Mouse (Mus musculus): ENCODE measurements around the gene Cacna1a. TPM values are rescaled to one million over a fixed set of nuclear protein-coding genes. Genes with fewer than 3 reads are reported as not detected.
A peak's percentile ranks its signal among the peaks of the same experiment; 100 is the strongest.

Gene Cacna1a
- total RNA-seq, 2 experiments from 2014 or later: 230 to 263 TPM

GRCm38 (mm10) chr8:84391611-84392010 lies 3.4 kb downstream of the Cacna1a start:
- intact Hi-C loops (cut with DNase I): no loop called here
- no peak for DNase-seq (ENCODE audit: low spot score in 2 of 2)

GRCm38 (mm10) chr8:84395751-84396457 lies 7.7 kb downstream of the Cacna1a start:
- intact Hi-C loops (cut with DNase I): no loop called here
- DNase-seq (ENCODE audit: low spot score in 2 of 2): no peak

DNA sequence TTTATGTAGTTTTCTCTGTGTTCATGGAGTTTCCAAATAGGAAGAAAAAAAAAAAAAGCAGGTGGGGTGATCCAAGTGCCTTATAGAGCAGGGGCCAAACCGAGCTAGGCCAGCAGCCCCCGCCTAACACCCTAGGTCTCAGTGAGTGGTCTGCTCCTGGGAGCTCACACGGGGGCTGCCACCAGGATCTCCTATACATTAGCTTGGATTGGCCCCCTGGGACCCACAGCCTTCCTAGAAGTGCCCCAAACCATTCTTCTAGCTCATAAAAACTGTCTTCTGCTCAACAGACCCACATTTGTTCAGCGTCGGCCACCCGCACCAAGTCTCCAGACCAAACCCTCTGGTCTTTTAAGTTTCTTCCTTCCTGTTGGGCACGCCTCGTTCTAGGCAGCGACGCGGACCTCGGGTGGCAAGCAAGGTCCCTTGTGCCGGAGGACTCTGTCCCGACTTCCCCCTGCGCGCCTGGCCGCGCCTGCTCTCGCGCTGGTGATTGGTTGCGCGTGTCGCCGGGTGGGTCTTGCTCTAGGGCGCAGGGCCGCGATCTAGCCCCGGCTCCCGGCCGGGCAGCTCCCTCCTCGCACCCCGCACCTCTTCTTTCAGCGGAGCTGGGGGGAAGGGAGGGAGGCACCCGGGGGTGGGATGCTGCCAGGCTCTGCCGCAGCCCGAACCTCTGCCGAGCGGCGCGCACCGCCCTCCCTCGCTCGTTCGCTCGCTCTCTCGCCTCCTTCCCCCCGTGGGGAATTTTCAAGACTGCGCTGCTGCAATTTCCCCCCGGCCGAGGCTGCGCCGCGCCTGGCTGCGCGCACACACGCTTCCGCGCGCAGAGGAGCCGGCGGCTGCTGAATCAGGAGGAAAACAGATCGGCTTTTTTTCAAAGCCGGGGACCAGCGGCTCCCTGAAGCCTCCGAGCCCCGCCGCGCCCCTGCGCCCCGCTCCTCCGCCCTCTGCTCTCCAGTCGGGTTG lies 25.9 kb downstream of the Cacna1a start:
- DNase-seq (ENCODE audit: low spot score in 2 of 2): peak; percentile 69 to 80
- intact Hi-C loops (cut with DNase I): loop anchor here (2.0 kb wide), 3 partner anchors 15 to 107 kb away; no protein-coding TSS in a partner anchor

- intact Hi-C loops (cut with DNase I): loop anchor here (2.0 kb wide), 3 partner anchors 14 to 106 kb away; no protein-coding TSS in a partner anchor
Observed at GRCm38 (mm10) chr8:84414918-84415317, 26.7 kb downstream of the Cacna1a start.

GRCm38 (mm10) chr8:84415378-84415898 lies 27.2 kb downstream of the Cacna1a start:
- intact Hi-C loops (cut with DNase I): loop anchor here (2.0 kb wide), 3 partner anchors 13 to 105 kb away; no protein-coding TSS in a partner anchor
- DNase-seq (ENCODE audit: low spot score in 2 of 2): peak in 1 of 2 experiments; percentile 48

More at GRCm38 (mm10) chr8:84414918-84415317, 26.7 kb downstream of the Cacna1a start:
- no peak for DNase-seq (ENCODE audit: low spot score in 2 of 2)

- no peak for DNase-seq (ENCODE audit: low spot score in 2 of 2)
- intact Hi-C loops (cut with DNase I): loop anchor here (2.0 kb wide), 1 partner anchor 99 kb away; no protein-coding TSS in a partner anchor
Observed at GRCm38 (mm10) chr8:84416041-84416440, 27.8 kb downstream of the Cacna1a start.

DNA sequence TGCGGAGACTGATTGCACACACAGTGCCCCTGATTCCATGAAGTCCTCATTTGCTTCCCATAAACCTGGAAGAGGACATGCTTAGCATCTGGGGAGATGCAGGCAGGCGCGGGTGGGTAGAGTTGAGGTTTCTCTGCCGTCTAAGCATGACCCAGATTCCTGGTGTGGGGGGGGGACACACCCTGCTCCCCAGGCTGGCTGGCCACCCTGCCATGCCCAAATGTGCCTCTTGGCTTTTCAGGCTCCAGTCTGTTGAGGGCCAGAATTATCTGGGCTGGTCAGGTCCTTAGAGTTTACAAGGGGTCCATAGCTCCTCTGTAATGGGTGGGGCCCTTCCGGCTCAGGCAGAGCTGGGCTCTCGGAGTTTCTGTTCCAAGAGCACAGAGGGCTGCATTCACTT lies 28.7 kb downstream of the Cacna1a start:
- peak in 1 of 2 experiments; percentile 68 for DNase-seq (ENCODE audit: low spot score in 2 of 2)
- intact Hi-C loops (cut with DNase I): loop anchor here (2.0 kb wide), 1 partner anchor 98 kb away; no protein-coding TSS in a partner anchor

GRCm38 (mm10) chr8:84417840-84418239 lies 29.6 kb downstream of the Cacna1a start:
- intact Hi-C loops (cut with DNase I): loop anchor here (2.0 kb wide), 1 partner anchor 97 kb away; no protein-coding TSS in a partner anchor
- DNase-seq (ENCODE audit: low spot score in 2 of 2): peak in 1 of 2 experiments; percentile 54

GRCm38 (mm10) chr8:84424426-84424825 lies 36.2 kb downstream of the Cacna1a start:
- intact Hi-C loops (cut with DNase I): no loop called here
- no peak for DNase-seq (ENCODE audit: low spot score in 2 of 2)

GRCm38 (mm10) chr8:84426087-84426486 lies 37.8 kb downstream of the Cacna1a start:
- intact Hi-C loops (cut with DNase I): no loop called here
- DNase-seq (ENCODE audit: low spot score in 2 of 2): no peak

GRCm38 (mm10) chr8:84426582-84426981 lies 38.3 kb downstream of the Cacna1a start:
- no peak for DNase-seq (ENCODE audit: low spot score in 2 of 2)
- intact Hi-C loops (cut with DNase I): no loop called here

GRCm38 (mm10) chr8:84428034-84428433 lies 39.8 kb downstream of the Cacna1a start:
- DNase-seq (ENCODE audit: low spot score in 2 of 2): no peak
- intact Hi-C loops (cut with DNase I): loop anchor here (2.0 kb wide), 1 partner anchor 13 kb away; no protein-coding TSS in a partner anchor

GRCm38 (mm10) chr8:84429014-84429413 lies 40.8 kb downstream of the Cacna1a start:
- intact Hi-C loops (cut with DNase I): loop anchor here (2.0 kb wide), 1 partner anchor 14 kb away; no protein-coding TSS in a partner anchor

GRCm38 (mm10) chr8:84429492-84429891 lies 41.3 kb downstream of the Cacna1a start:
- intact Hi-C loops (cut with DNase I): loop anchor here (2.0 kb wide), 1 partner anchor 15 kb away; no protein-coding TSS in a partner anchor
- peak in 1 of 2 experiments; percentile 87 for DNase-seq (ENCODE audit: low spot score in 2 of 2)

More at GRCm38 (mm10) chr8:84429014-84429413, 40.8 kb downstream of the Cacna1a start:
- no peak for DNase-seq (ENCODE audit: low spot score in 2 of 2)

DNA sequence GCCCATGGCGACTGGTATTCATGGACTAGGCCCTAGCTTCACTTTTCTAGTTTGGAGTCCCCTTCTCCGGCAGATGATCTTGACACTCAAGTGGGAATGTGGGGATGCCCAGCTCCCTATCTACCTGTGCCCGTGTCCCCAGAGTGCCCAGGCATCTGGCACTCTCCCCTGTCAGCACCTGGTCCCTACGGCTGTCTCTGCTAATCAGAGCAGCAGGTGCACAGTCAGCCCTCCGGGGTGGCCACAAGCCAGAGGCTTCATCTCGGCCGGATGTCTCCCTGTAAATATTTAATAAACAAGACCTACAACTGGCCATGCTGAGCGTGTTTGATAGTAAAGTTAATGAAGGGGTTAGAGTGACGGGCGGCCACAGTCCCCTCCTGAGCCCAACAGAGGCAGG lies 47.1 kb downstream of the Cacna1a start:
- no peak for DNase-seq (ENCODE audit: low spot score in 2 of 2)
- intact Hi-C loops (cut with DNase I): no loop called here

GRCm38 (mm10) chr8:84439813-84440212 lies 51.6 kb downstream of the Cacna1a start:
- DNase-seq (ENCODE audit: low spot score in 2 of 2): no peak
- intact Hi-C loops (cut with DNase I): no loop called here

- DNase-seq (ENCODE audit: low spot score in 2 of 2): no peak
- intact Hi-C loops (cut with DNase I): no loop called here
Observed at GRCm38 (mm10) chr8:84442043-84442442, 53.8 kb downstream of the Cacna1a start.

DNA sequence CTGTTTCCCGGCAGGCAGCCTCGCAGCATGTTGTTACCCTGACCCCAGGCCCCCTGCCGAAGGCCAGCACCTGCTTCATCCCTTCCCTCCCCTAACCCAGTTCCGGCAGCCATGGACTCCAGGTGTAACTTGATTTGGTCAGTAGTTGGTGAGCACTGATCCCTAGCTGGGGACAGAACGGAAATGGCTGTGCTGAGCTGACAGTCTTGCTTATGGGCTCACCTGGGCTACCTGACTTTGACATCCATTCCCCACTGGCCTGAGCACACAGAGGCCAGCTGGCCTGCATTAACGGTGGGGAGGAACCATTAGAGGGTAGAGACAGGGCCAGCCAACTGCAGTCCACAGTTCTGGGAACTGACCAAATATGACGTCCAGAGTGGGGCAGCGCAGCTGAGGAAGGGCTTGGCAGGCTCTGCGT lies 58.3 kb downstream of the Cacna1a start:
- intact Hi-C loops (cut with DNase I): no loop called here
- no peak for DNase-seq (ENCODE audit: low spot score in 2 of 2)

DNA sequence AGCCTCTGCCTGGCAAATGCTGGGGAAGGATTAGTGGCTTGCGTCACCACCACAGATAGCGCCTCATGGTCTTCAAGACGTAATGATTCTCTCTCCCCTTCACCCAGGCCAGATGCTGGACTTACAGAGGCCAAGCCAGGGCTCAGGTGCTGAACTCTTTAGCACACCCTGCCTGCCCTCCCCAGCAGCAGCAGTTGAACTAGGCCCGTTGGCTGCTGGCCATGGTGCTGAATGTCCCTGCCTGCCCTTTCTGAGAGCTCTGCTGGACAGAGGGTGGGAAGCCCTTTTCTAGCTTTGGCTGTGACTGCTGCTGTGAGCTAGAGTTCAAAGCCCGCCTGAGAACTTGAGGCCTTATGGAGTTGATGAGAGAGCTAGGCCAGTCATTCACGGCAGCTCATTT lies 66.3 kb downstream of the Cacna1a start:
- no peak for DNase-seq (ENCODE audit: low spot score in 2 of 2)
- intact Hi-C loops (cut with DNase I): no loop called here

Measured in left cerebral cortex, postnatal 25 days (tissue).